Mouse (Mus musculus) embryonic fibroblast, embryonic 13.5 days (primary cell): Measurements from ENCODE around the gene Dner.

Source experiments
- CTCF ChIP-seq: IDR thresholded peaks from 2 replicates; pipeline ENCODE4 v1.5.1; 2011; ENCODE audit warnings: mild to moderate bottlenecking, control low read depth, low read length, moderate library complexity, borderline replicate concordance; ENCODE audit not compliant: insufficient read depth
- POLR2A ChIP-seq: IDR thresholded peaks from 2 replicates; pipeline ENCODE4 v1.6.1; 2011; ENCODE audit warnings: low read depth, mild to moderate bottlenecking, control low read depth, low read length, moderate library complexity

GRCm38 (mm10) chr1:84508510-84508909 is 187.5 kb downstream of the Dner start:
- TF ChIP-seq CTCF (no peak), POLR2A (no peak)
